Mouse (Mus musculus) cortical plate, adult 2 months (tissue): Measurements from ENCODE around the gene Rxra.

Experiments used
- CTCF ChIP-seq: fragments of 200-500 bp; IDR thresholded peaks from 2 replicates; pipeline ENCODE4 v1.5.1; 2011; ENCODE audit warnings: mild to moderate bottlenecking, control low read depth, low read length; ENCODE audit not compliant: insufficient read depth; ENCODE audit errors: extremely low read depth
- POLR2A ChIP-seq: fragments of 200-500 bp; IDR thresholded peaks from 2 replicates; pipeline ENCODE4 v1.6.1; 2011; ENCODE audit warnings: mild to moderate bottlenecking, low read length, control low read depth; ENCODE audit not compliant: insufficient read depth; ENCODE audit errors: extremely low read depth

DNA sequence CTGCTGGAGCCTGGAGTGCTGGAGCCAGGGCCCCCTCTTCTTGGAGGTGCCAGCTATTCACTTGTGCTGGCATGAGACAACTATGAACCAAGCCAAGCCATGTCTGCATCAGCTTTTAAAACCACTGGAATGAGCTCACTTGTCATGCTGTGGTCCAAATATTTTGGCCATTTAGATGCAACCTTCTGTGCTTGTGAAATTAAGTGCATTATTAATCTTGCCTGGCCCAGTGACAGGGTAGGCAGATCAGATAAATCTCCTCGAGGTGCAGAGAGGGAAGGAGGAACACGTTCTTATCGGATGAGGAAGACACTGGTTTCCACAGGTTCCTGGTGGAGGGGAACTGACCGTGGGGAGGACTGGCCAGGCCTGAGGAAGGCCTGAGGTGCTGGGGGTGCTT lies 8.6 kb upstream of the Rxra start:
- TF ChIP-seq POLR2A = no peak
- no peak for TF ChIP-seq CTCF
